Mouse (Mus musculus) adrenal gland, postnatal 14 days (tissue): Measurements from ENCODE around the gene Htra1. TPM values are rescaled to one million over a fixed set of nuclear protein-coding genes. Genes with fewer than 3 reads are reported as not detected.

Source experiments
- DNase-seq: peaks from one replicate; pipeline ENCODE4 v3.0.0; 2021; ENCODE audit warnings: mixed read lengths
- microRNA-seq, 2 experiments: library from miRNA; unstranded; fragments of <30 nt; microRNA quantifications; one replicate each; pipeline ENCODE4 v1.2.0; 2021
- total RNA-seq: library from RNA; stranded (reverse); gene quantifications from 2 replicates; pipeline ENCODE4 v1.2.3, GENCODE M21; 2021

Htra1 gene
- total RNA-seq, 1 experiment from 2014 or later: 77.0 TPM

- no peak for DNase-seq
These were observed 73.3 kb downstream of the Htra1 start for GRCm38 (mm10) chr7:131009178-131009577.

GRCm38 (mm10) chr7:131011901-131012300 is 76.0 kb downstream of the Htra1 start:
- DNase-seq: peak; percentile 42

- DNase-seq: no peak
These were observed 83.3 kb downstream of the Htra1 start for GRCm38 (mm10) chr7:131019181-131019580.

GRCm38 (mm10) chr7:131024807-131025206 is 88.9 kb downstream of the Htra1 start:
- no peak for DNase-seq

GRCm38 (mm10) chr7:131027557-131027956 is 91.6 kb downstream of the Htra1 start:
- no peak for DNase-seq

- DNase-seq: no peak
These were observed 95.8 kb downstream of the Htra1 start, which contains the start of gene Dmbt1 for GRCm38 (mm10) chr7:131031755-131032154. Dmbt1 (plus strand) TSS chr7:131032053.

Small RNA genes within 50 kb of the gene (microRNA-seq; reads per million reads assigned to microRNA genes)
- 0.38 to 0.43 reads per million in 2 experiments for gene Mir7061

Other genes with a start within 250 kb of the Htra1 start
- not detected in 2 replicates for gene Btbd16, start 162.0 kb upstream of the Htra1 start, total RNA-seq
- 25.6 and 31.6 TPM in 2 replicates for gene Plekha1, start 70.4 kb upstream of the Htra1 start, total RNA-seq
- 0.64 TPM in 1 of 2 replicates, not detected in the other for gene Dmbt1, start 95.9 kb downstream of the Htra1 start, total RNA-seq
- gene 4933402N03Rik, start 210.2 kb downstream of the Htra1 start, total RNA-seq: not detected in 2 replicates
- gene 5430419D17Rik, start 238.3 kb downstream of the Htra1 start, total RNA-seq: not detected in 2 replicates